Mouse (Mus musculus) forebrain, embryonic 12.5 days (tissue): ENCODE data around the gene Braf. TPM values are rescaled to one million over a fixed set of nuclear protein-coding genes. Genes with fewer than 3 reads are reported as not detected.
"Not testable (repeated sequence)": the region's sequence is repeated elsewhere in the genome, so short reads cannot be mapped to it uniquely, and the experiment has no call there.

Experiments
- ATAC-seq: fragments of 200-750 bp; cut with Nextera tagmentation; 2 replicates; pipeline ENCODE4 v1.8.0; 2017; ENCODE audit warnings: moderate TSS enrichment; ENCODE audit not compliant: low FRiP score
- H3K27ac ChIP-seq: fragments of 300-500 bp; sonication (generic); 2 replicates; pipeline ENCODE4 v1.5.1; 2016; ENCODE audit warnings: mild to moderate bottlenecking
- H3K27me3 ChIP-seq: fragments of 300-500 bp; sonication (generic); 2 replicates; pipeline ENCODE4 v1.6.1; 2016; ENCODE audit warnings: mild to moderate bottlenecking
- H3K36me3 ChIP-seq: fragments of 300-500 bp; sonication (generic); replicated peaks from 2 replicates; pipeline ENCODE4 v1.6.1; 2016; ENCODE audit warnings: mild to moderate bottlenecking
- H3K4me1 ChIP-seq: fragments of 300-500 bp; sonication (generic); 2 replicates; pipeline ENCODE4 v1.6.1; 2016
- H3K4me2 ChIP-seq: fragments of 300-500 bp; sonication (generic); 2 replicates; pipeline ENCODE4 v1.6.1; 2016; ENCODE audit warnings: mild to moderate bottlenecking, moderate library complexity
- H3K4me3 ChIP-seq: fragments of 300-500 bp; sonication (generic); replicated peaks from 2 replicates; pipeline ENCODE4 v1.5.1; 2016; ENCODE audit warnings: mild to moderate bottlenecking
- H3K9ac ChIP-seq: fragments of 300-500 bp; sonication (generic); 2 replicates; pipeline ENCODE4 v1.6.1; 2016; ENCODE audit warnings: mild to moderate bottlenecking
- H3K9me3 ChIP-seq: fragments of 300-500 bp; sonication (generic); 2 replicates; pipeline ENCODE4 v1.6.1; 2016
- WGBS: fragments of 180-500 bp; shearing (Covaris S2); methylation state at CpG from one replicate; pipeline ENCODE4 v1.1.7; 2016; 5-methylcytosine and 5-hydroxymethylcytosine counted together
- polyA plus RNA-seq: library from polyadenylated mRNA; unstranded; fragments of >200 nt; fragmentation: Nextera tagmentation; extraction: Ambion mirVana; gene quantifications from 2 replicates; pipeline ENCODE4 v1.2.1, GENCODE M21; 2016

Gene Braf
- 24.9 and 27.1 TPM in 2 replicates for polyA plus RNA-seq

DNA sequence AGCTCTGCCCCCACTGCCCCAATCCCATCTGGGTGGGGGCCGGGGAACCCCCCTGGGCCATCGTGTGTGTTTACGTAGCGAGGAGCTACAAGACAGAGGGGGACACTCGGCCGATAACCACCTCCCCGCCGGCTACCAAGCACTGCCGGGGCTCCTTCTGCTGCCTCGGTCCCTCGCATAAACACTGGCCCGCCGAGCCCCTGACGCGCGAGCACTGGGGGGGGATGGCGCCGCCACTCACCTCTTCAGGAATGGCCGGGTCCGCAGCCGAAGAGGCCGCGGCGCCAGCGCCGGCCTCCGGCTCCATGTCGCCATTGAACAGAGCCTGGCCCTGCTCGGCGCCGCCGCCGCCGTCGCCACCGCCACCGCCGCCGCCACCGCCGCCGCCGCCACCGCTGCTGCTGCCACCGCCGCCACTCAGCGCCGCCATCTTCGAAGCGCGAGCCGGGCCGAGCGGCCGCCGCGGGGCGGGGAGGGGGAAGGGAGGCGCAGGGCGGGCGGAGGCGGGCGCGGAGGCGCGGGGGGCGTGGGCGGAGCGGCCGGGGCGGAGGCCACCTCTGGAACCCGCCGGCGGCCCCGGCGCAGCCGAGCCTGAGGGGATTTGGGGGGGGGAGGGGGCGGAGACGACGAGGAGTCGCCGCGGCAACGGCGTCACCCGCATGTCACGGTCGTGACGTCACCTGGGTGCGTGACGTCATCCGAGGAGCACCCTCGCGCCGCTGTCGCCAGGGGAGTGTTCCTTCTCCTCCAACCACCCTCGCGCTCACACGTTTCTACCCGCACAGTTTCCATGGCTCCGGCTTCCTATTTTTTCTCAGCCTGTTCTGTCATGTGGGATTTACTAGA is at the start of gene Braf:
Gene Braf (minus strand): TSS at position 598 of the 846 bp plus-strand sequence.
- ATAC-seq: peak; percentile 91
- no peaks in the 10 kb centered on the region for H3K9me3 ChIP-seq
- under 1% methylated on average over 70 of the region's 101 CpGs for WGBS
- H3K4me2 ChIP-seq: peak within 1 kb of the TSS; percentile 83
- no peaks in the 10 kb centered on the region for H3K27me3 ChIP-seq
- peaks cover 31% of the 10 kb centered on the region for H3K4me1 ChIP-seq
- no peaks in the 10 kb centered on the region for H3K36me3 ChIP-seq
- peak within 1 kb of the TSS; percentile 95 for H3K27ac ChIP-seq
- peak within 1 kb of the TSS; percentile 91 for H3K4me3 ChIP-seq
- H3K9ac ChIP-seq: peak within 1 kb of the TSS; percentile 90

DNA sequence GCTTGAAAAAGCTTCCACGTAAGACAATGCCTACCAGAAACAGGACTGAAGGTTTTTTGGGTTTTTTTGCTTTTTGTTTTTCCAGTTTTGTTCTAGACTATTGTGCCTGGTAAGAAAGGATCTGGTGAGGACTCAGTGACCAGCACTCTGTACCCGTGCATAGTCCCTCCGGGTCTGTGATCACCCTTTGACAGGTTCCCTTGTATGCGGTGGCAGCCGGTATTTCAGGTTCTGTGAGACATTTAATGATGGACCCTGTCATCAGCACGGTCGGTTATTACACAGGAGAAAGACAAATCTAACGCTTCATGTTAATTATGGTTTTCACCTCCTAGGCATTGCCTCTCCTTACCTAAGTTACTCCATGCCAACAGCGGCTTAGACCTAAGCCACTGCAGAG is 49.8 kb upstream of the Braf start:
- no peak for ATAC-seq
- Histone ChIP-seq H3K4me3 (no peak overlapping the region), H3K27ac (no peak overlapping the region), H3K4me1 (no peaks in the 10 kb centered on the region), H3K4me2 (no peak overlapping the region), H3K36me3 (no peaks in the 10 kb centered on the region), H3K27me3 (no peaks in the 10 kb centered on the region), H3K9ac (no peak overlapping the region), H3K9me3 (no peaks in the 10 kb centered on the region)
- 89% methylated on average over 9 of the region's 9 CpGs for WGBS

DNA sequence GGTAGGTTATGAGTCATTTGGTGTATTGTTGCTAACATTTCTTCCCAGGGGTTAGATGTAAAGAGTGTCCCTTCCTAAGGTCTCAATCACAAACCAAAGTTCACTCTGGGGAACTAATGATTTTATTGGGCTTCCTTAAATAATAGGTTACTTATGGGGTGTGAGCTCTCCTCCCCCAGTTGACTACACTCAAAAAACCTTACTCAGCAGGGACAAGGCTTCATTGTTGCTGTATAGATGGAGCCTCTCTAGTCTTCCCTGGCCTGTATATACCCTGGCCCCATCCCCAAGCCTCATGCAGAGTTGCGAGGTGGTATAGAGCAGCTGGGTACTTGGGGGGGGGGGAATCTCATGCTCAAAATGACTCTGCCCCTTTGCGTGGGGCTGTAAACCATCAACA is 32.0 kb upstream of the Braf start:
- ATAC-seq: no peak
- Histone ChIP-seq H3K36me3 (no peaks in the 10 kb centered on the region), H3K9me3 (no peaks in the 10 kb centered on the region), H3K4me3 (no peak overlapping the region), H3K9ac (no peak overlapping the region), H3K4me1 (no peaks in the 10 kb centered on the region), H3K4me2 (no peak overlapping the region), H3K27me3 (peaks cover 3% of the 10 kb centered on the region; the same call in 1 of the 2 replicates), H3K27ac (no peak overlapping the region)
- WGBS: 86% methylated on average over 2 of the region's 2 CpGs

DNA sequence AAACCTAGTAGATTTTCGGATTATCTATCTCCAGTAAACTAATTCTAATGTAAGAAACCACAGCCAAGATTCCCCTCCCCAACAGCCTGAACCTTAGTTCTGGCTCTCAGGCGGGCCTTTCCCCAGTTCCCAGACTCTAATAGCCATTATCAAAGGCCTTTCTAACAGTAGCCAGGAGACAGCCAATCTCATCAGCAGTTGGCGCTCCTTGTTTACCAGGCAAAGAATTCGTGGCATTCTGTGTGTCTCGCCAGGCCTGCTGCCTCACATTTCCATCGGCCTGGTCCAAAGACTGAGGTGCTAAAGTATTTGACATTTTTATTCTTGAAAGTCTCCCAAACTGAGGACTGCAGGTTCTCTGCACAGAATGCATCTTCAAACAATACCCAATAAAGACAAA is 24.6 kb upstream of the Braf start:
- H3K4me3 ChIP-seq: no peak overlapping the region
- WGBS: 21% methylated on average over 6 of the region's 6 CpGs
- no peak for ATAC-seq
- H3K36me3 ChIP-seq: no peaks in the 10 kb centered on the region
- no peaks in the 10 kb centered on the region for H3K9me3 ChIP-seq
- no peak overlapping the region for H3K9ac ChIP-seq
- H3K27me3 ChIP-seq: peaks cover 21% of the 10 kb centered on the region
- no peak overlapping the region for H3K4me2 ChIP-seq
- H3K27ac ChIP-seq: no peak overlapping the region
- H3K4me1 ChIP-seq: peaks cover 10% of the 10 kb centered on the region; the same call in 1 of the 2 replicates

DNA sequence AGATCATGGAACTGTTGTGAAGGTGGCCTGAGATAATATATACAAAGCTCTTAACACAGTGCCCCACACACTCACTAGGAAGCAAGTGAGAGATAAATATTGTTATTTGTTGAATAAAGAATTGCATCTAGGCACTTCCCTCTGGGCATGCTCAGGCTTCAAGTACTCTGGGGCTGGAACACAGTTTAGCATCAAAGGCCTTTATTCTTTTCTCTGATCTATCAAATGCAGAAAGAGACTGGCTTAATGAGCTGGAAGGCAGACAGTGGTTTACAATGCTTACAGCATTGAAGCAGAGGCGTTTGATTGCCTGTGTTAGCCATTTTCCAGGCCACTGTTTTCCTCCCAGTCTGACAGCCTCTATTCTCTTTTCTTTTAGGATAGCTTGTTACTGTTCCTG is 21.8 kb upstream of the Braf start:
- H3K4me3 ChIP-seq: no peak overlapping the region
- peaks cover 10% of the 10 kb centered on the region; the same call in 1 of the 2 replicates for H3K4me1 ChIP-seq
- no peak overlapping the region for H3K27ac ChIP-seq
- 0% methylated on average over 1 of the region's 1 CpGs for WGBS
- no peaks in the 10 kb centered on the region for H3K9me3 ChIP-seq
- no peaks in the 10 kb centered on the region for H3K36me3 ChIP-seq
- ATAC-seq: peak; percentile 36; the same call in 1 of the 2 replicates
- H3K9ac ChIP-seq: no peak overlapping the region
- H3K27me3 ChIP-seq: peaks cover 21% of the 10 kb centered on the region
- no peak overlapping the region for H3K4me2 ChIP-seq

DNA sequence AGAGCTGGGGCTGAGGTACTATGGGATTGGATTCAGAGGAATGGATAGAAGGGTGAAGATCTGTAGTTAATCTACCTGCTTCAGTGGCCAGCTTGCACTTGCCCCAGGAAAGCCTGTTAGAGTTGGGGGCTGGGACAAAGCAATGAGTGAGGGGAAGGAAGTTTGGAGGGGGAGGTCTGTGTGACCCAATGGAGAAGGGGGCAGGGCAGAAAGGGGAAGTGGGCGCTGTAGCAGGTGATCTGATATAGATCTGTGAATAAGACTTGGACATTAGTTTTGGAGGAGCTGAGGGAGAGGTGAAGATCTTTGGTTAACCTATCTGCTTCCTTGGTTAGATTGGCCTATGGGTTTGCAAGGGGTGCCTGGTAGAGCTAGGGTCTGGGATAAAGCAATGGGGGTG is 20.2 kb upstream of the Braf start:
- 95% methylated on average over 1 of the region's 1 CpGs for WGBS
- Histone ChIP-seq H3K9ac (no peak overlapping the region), H3K4me1 (peaks cover 10% of the 10 kb centered on the region; the same call in 1 of the 2 replicates), H3K36me3 (no peaks in the 10 kb centered on the region), H3K4me2 (no peak overlapping the region), H3K27ac (no peak overlapping the region), H3K9me3 (no peaks in the 10 kb centered on the region), H3K4me3 (no peak overlapping the region), H3K27me3 (peaks cover 21% of the 10 kb centered on the region)
- no peak for ATAC-seq

DNA sequence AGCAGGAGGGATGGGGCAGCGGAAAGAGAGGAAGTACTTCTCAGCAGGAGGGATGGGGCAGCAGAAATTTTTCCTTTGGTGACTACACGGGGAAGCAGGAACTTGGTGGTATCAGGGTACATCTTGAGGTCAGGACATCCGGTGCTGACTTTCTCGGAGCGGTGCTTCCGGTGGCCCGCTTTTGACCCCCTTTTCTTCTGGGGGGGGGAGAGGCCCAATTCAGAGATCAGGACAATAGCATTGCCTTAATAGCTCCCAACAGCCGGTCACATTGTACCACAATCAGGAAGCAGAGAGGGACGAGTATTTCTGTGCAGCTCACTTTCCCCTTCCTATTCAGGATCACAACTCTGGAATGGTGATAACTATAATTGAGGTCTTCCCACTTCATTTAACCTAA is 14.4 kb upstream of the Braf start:
- not testable (repeated sequence) for H3K4me1 ChIP-seq, H3K4me3 ChIP-seq, H3K36me3 ChIP-seq, H3K27ac ChIP-seq, H3K27me3 ChIP-seq, ATAC-seq, H3K9ac ChIP-seq, H3K4me2 ChIP-seq, H3K9me3 ChIP-seq
- 88% methylated on average over 9 of the region's 9 CpGs for WGBS

DNA sequence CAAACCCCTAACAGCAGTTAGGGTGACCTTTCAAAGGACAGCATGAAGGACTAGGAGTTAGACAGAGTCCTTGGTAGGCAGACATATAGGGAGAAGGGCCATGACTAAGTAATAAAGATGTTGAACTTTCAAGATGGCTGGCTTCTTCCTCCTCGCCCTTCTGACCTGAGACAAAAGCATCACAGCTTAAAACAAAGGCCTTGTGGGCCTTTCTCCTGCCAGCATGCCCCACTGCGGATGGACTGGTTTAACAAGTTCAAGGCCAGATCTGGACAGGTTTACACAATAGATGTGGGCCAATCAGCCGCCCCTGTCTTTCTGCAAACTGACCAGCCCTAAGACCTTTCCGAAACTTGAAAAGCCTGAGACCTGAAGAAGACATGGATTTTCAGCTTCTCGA is 2.8 kb upstream of the Braf start:
- Histone ChIP-seq H3K9me3 (no peaks in the 10 kb centered on the region), H3K4me1 (peaks cover 12% of the 10 kb centered on the region), H3K27ac (no peak overlapping the region), H3K4me2 (no peak overlapping the region), H3K27me3 (no peaks in the 10 kb centered on the region), H3K9ac (no peak overlapping the region), H3K4me3 (no peak overlapping the region), H3K36me3 (no peaks in the 10 kb centered on the region)
- ATAC-seq: no peak
- WGBS: 73% methylated on average over 5 of the region's 5 CpGs

DNA sequence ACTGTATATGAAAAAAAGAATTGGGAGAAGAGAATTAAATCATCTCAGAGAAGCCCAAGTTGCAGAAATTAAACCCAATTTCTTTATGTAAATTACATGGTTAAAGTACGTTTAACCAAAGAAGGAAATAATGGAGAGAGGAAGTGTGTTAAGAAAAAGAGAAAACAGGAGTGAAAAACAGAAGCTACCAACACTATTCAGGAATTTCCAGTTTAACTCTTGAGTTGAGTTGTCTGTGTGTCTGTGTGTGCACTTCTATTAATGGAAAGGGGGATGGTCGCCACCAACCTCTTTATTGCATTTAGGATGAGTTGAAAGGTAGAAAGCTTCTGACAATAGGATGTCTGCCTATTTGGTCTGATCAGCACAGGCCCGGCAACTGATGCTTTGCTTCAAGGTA is 886 bp upstream of the Braf start:
- peaks cover 23% of the 10 kb centered on the region for H3K4me1 ChIP-seq
- no peak overlapping the region for H3K9ac ChIP-seq
- H3K4me3 ChIP-seq: no peak overlapping the region
- no peaks in the 10 kb centered on the region for H3K27me3 ChIP-seq
- H3K36me3 ChIP-seq: no peaks in the 10 kb centered on the region
- no peak overlapping the region for H3K27ac ChIP-seq
- ATAC-seq: no peak
- H3K4me2 ChIP-seq: no peak overlapping the region
- no peaks in the 10 kb centered on the region for H3K9me3 ChIP-seq
- WGBS: 81% methylated on average over 3 of the region's 3 CpGs

DNA sequence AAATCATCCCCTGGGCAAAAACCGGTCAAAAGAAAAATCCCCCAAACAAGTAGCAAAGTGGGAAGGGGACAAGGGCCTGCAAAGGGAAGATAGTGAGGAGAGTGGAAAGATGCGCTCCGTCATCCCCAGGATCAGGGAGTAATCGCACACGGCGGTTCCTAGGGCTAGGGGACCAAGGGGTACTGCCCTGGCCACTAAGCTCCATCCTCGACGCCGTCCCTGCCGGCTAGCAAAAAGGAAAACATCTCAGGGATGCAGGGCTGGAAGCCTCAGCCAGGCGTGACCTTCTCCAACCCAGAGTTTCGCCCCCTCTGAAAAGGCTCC is 759 bp downstream of the Braf start:
- ATAC-seq: peak; percentile 39
- Histone ChIP-seq H3K27ac (peak overlapping the region; percentile 95), H3K9ac (peak overlapping the region; percentile 90), H3K4me1 (peaks cover 31% of the 10 kb centered on the region), H3K4me3 (peak overlapping the region; percentile 91), H3K4me2 (peak overlapping the region; percentile 83), H3K9me3 (no peaks in the 10 kb centered on the region), H3K27me3 (no peaks in the 10 kb centered on the region), H3K36me3 (no peaks in the 10 kb centered on the region)
- 0% methylated on average over 12 of the region's 12 CpGs for WGBS

DNA sequence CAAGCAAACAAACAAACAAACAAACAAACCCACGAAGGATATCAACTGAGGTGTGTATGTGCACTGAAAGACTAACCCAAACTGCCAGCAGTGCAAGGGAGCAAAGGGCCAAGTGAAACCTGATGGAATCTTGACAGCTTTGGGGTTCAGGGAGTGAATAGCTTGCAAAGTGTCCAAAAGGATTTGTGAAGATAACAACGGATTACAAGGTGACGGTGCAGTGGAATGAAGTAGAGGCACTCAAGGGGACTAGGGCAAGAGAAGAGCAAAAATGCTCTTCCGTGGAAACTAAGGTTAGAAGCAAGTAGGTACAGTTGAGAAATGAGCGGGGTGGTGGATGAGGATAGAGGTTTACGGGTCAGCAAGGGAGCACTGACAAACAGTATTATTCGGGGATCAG is 1.2 kb downstream of the Braf start:
- Histone ChIP-seq H3K4me2 (peak overlapping the region; percentile 83), H3K9me3 (no peaks in the 10 kb centered on the region), H3K9ac (peak overlapping the region; percentile 90), H3K27me3 (no peaks in the 10 kb centered on the region), H3K4me1 (peaks cover 31% of the 10 kb centered on the region), H3K36me3 (no peaks in the 10 kb centered on the region), H3K27ac (0 out of 2 replicates have a peak overlapping the region, but pooled peaks have one; percentile 95), H3K4me3 (peak overlapping the region; percentile 91)
- no peak for ATAC-seq
- 2% methylated on average over 7 of the region's 7 CpGs for WGBS

DNA sequence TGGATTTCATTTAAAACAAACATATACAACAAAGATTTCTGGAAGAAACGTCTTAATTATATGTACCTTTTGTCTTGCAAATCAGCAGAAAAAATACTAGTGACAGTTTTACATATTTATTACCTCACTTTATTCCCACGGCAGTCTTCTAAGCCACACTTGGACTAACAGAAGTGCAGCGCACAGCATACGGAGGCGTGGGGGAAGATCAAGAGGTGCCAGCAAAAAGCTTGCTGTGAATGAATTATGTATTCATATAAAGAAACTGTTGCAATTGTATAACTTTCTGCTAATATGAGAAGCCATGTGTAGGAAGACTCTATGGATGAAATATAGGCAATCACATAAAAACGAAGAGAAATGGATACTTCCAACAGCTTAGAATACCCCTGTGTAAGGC is 6.7 kb downstream of the Braf start:
- H3K4me1 ChIP-seq: peaks cover 24% of the 10 kb centered on the region
- ATAC-seq: no peak
- WGBS: 75% methylated on average over 6 of the region's 6 CpGs

DNA sequence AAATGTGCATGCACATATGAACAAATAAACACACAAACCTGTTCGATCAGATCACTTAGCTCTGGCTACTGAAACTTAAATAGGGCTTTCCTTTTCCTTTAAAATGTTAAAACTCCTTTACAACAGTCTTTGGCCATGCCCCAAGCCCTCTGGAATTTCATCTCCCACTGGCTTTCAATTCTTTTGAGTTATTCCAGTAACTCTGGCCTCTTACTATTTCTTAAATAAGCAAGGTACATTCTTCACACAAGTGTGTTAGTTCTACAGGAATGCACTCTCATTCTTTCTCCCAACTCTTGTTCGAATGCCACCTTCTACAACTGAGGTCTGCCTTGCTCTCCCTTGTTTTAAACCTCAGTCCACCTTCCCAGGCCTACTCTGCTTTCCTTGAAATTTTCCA is 8.2 kb downstream of the Braf start:
- no peaks in the 10 kb centered on the region for H3K27me3 ChIP-seq
- peaks cover 11% of the 10 kb centered on the region for H3K4me1 ChIP-seq
- no peak overlapping the region for H3K27ac ChIP-seq
- no peaks in the 10 kb centered on the region for H3K36me3 ChIP-seq
- no peak for ATAC-seq
- 80% methylated on average over 2 of the region's 2 CpGs for WGBS
- H3K4me2 ChIP-seq: no peak overlapping the region
- no peak overlapping the region for H3K9ac ChIP-seq
- no peak overlapping the region for H3K4me3 ChIP-seq
- no peaks in the 10 kb centered on the region for H3K9me3 ChIP-seq

More for the DNA sequence above, 6.7 kb downstream of the Braf start:
- Histone ChIP-seq H3K9ac (no peak overlapping the region), H3K4me3 (no peak overlapping the region), H3K27ac (no peak overlapping the region), H3K36me3 (no peaks in the 10 kb centered on the region), H3K4me2 (no peak overlapping the region), H3K9me3 (no peaks in the 10 kb centered on the region), H3K27me3 (no peaks in the 10 kb centered on the region)
